Mouse (Mus musculus): Measurements from ENCODE around the gene Dnmt1. TPM values are rescaled to one million over a fixed set of nuclear protein-coding genes. Genes with fewer than 3 reads are reported as not detected.

Dnmt1 gene
- polyA plus RNA-seq, 1 experiment from 2014 or later: 17.9 TPM

DNA sequence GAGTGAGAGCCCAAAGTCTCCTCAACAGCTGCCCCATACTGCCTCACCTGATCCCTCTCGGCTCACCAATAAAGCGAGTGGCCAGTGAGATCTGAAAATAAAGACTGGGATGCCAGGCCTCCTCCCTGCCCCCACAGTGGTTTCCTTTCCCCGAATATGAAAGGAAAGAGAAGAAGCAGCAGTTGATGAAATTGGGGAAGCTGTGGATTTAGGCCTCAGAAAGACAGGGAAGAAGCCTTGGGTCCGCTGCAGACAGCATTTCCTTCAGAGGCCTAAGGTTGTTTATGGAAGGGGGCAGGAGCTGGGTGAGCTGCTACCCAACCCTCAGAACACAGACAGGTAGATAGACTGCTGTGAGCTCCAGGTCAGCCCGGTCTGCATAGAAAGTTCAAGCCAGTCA lies 7.1 kb upstream of the Dnmt1 start:
- Histone ChIP-seq H3K27ac (replicated peaks) (no peak overlapping the region), H3K9ac (ENCODE audit: low read length) (no peak overlapping the region), H3K36me3 (ENCODE audit: control insufficient read depth, insufficient read depth, low read length) (peaks cover 20% of the 10 kb centered on the region; the same call in 1 of the 2 replicates), H3K4me3 (ENCODE audit: low read depth, low read length) (no peak overlapping the region), H3K4me2 (replicated peaks; ENCODE audit: low read depth) (no peak overlapping the region), H3K27me3 (ENCODE audit: control insufficient read depth, insufficient read depth, low read length) (no peaks in the 10 kb centered on the region), H3K9me3 (ENCODE audit: control insufficient read depth, low read length) (no peaks in the 10 kb centered on the region), H3K4me1 (replicated peaks; ENCODE audit: control insufficient read depth, insufficient read depth) (no peaks in the 10 kb centered on the region)
- DNase-seq (ENCODE audit: low spot score) (no peak), ATAC-seq (ENCODE audit: low FRiP score, low TSS enrichment) (no peak)
- TF ChIP-seq CTCF (IDR thresholded peaks at IDR 0.05; ENCODE audit: low read depth): no peak
- WGBS: 77% methylated on average over 5 of the region's 5 CpGs

DNA sequence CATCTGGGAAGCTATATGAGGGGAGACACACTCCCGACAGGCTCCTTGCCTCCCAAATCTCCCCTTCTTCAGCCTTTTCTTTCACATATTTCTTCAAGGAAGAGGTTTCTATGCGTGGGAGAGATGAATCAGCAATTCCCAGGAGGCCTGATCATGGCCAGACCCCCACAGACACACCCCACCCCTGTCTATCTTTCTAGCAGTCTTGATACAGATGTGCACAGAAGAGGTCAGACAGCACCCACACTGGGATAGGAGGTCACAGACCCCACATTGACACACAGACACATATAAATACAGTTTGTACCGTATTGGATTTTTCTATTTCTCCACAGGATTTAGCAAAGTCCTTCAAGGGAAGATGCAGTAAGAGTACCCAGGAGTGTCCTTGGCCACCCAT lies 6.3 kb upstream of the Dnmt1 start:
- Histone ChIP-seq H3K9ac (ENCODE audit: low read length) (no peak overlapping the region), H3K4me1 (replicated peaks; ENCODE audit: control insufficient read depth, insufficient read depth) (no peaks in the 10 kb centered on the region), H3K9me3 (ENCODE audit: control insufficient read depth, low read length) (no peaks in the 10 kb centered on the region), H3K4me2 (replicated peaks; ENCODE audit: low read depth) (no peak overlapping the region), H3K4me3 (ENCODE audit: low read depth, low read length) (no peak overlapping the region), H3K36me3 (ENCODE audit: control insufficient read depth, insufficient read depth, low read length) (peaks cover 20% of the 10 kb centered on the region; the same call in 1 of the 2 replicates), H3K27me3 (ENCODE audit: control insufficient read depth, insufficient read depth, low read length) (no peaks in the 10 kb centered on the region), H3K27ac (replicated peaks) (no peak overlapping the region)
- DNase-seq (ENCODE audit: low spot score) (no peak), ATAC-seq (ENCODE audit: low FRiP score, low TSS enrichment) (no peak)
- TF ChIP-seq EP300 (optimal IDR thresholded peaks at IDR 0.05) (no peak), CTCF (IDR thresholded peaks at IDR 0.05; ENCODE audit: low read depth) (no peak)
- WGBS: 78% methylated on average over 3 of the region's 3 CpGs

DNA sequence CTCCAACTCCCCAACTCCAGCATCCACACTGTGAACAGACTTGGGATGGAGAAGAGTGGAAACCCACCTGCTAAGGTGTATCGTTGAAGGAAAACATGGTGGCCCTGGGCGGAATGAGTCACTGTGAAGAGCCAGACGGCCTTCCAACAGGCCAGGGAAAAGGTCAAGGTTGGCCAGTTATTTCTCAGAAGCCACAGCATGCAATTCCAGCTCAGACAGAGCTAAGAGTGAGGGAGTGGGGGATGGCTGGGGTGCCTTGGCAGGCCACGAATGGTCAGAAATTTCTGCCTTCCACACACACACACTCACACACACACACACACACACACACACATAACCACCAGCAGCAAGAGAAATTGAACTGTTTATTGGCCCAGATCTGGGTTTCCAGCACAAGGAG lies 5.9 kb upstream of the Dnmt1 start:
- DNase-seq (ENCODE audit: low spot score): no peak
- H3K4me3 ChIP-seq (ENCODE audit: low read depth, low read length): no peak overlapping the region
- H3K36me3 ChIP-seq (ENCODE audit: control insufficient read depth, insufficient read depth, low read length): peaks cover 20% of the 10 kb centered on the region; the same call in 1 of the 2 replicates
- no peaks in the 10 kb centered on the region for H3K4me1 ChIP-seq (replicated peaks; ENCODE audit: control insufficient read depth, insufficient read depth)
- no peak for ATAC-seq (ENCODE audit: low FRiP score, low TSS enrichment)
- H3K9ac ChIP-seq (ENCODE audit: low read length): no peak overlapping the region
- no peak overlapping the region for H3K4me2 ChIP-seq (replicated peaks; ENCODE audit: low read depth)
- no peaks in the 10 kb centered on the region for H3K9me3 ChIP-seq (ENCODE audit: control insufficient read depth, low read length)
- H3K27me3 ChIP-seq (ENCODE audit: control insufficient read depth, insufficient read depth, low read length): no peaks in the 10 kb centered on the region
- H3K27ac ChIP-seq (replicated peaks): no peak overlapping the region
- 82% methylated on average over 4 of the region's 4 CpGs for WGBS
- TF ChIP-seq EP300 (optimal IDR thresholded peaks at IDR 0.05) (no peak), CTCF (IDR thresholded peaks at IDR 0.05; ENCODE audit: low read depth) (no peak)

GRCm38 (mm10) chr9:20961557-20961956 lies 1.9 kb upstream of the Dnmt1 start:
- Histone ChIP-seq H3K27me3 (ENCODE audit: control insufficient read depth, insufficient read depth, low read length) (no peaks in the 10 kb centered on the region), H3K36me3 (ENCODE audit: control insufficient read depth, insufficient read depth, low read length) (peaks cover 5% of the 10 kb centered on the region; the same call in 1 of the 2 replicates), H3K27ac (replicated peaks) (no peak overlapping the region), H3K4me2 (replicated peaks; ENCODE audit: low read depth) (no peak overlapping the region), H3K9ac (ENCODE audit: low read length) (no peak overlapping the region), H3K4me1 (replicated peaks; ENCODE audit: control insufficient read depth, insufficient read depth) (no peaks in the 10 kb centered on the region), H3K4me3 (ENCODE audit: low read depth, low read length) (no peak overlapping the region), H3K9me3 (ENCODE audit: control insufficient read depth, low read length) (no peaks in the 10 kb centered on the region)
- WGBS: 59% methylated on average over 9 of the region's 9 CpGs
- DNase-seq (ENCODE audit: low spot score) (no peak), ATAC-seq (ENCODE audit: low FRiP score, low TSS enrichment) (no peak)
- no peak for TF ChIP-seq EP300 (optimal IDR thresholded peaks at IDR 0.05)
- no peak for TF ChIP-seq CTCF (IDR thresholded peaks at IDR 0.05; ENCODE audit: low read depth)

DNA sequence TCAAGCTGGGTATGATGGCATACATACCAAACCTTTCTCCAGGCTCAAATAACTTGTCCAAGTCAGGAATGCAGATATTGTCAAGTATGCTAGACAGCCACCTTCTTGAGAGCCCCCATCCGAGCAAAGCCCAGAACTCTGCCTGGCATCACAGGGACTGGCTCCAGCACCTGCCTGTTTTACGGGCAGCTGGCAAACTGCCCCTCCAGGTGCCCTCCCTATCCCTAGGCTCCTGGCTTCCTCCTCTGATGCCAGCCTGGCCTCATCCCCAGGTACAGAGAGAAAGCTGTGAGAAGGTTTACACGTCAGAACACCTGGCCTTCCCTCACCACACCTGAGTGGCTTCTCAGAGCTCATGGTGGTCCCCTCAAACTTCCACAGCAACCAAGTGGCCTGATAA lies 2.7 kb downstream of the Dnmt1 start:
- no peak overlapping the region for H3K4me3 ChIP-seq (ENCODE audit: low read depth, low read length)
- no peak overlapping the region for H3K4me2 ChIP-seq (replicated peaks; ENCODE audit: low read depth)
- DNase-seq (ENCODE audit: low spot score) (no peak), ATAC-seq (ENCODE audit: low FRiP score, low TSS enrichment) (no peak)
- no peaks in the 10 kb centered on the region for H3K4me1 ChIP-seq (replicated peaks; ENCODE audit: control insufficient read depth, insufficient read depth)
- H3K9me3 ChIP-seq (ENCODE audit: control insufficient read depth, low read length): no peaks in the 10 kb centered on the region
- no peak for TF ChIP-seq EP300 (optimal IDR thresholded peaks at IDR 0.05)
- no peaks in the 10 kb centered on the region for H3K27me3 ChIP-seq (ENCODE audit: control insufficient read depth, insufficient read depth, low read length)
- no peak overlapping the region for H3K27ac ChIP-seq (replicated peaks)
- no peaks in the 10 kb centered on the region for H3K36me3 ChIP-seq (ENCODE audit: control insufficient read depth, insufficient read depth, low read length)
- no peak overlapping the region for H3K9ac ChIP-seq (ENCODE audit: low read length)
- 75% methylated on average over 3 of the region's 3 CpGs for WGBS

DNA sequence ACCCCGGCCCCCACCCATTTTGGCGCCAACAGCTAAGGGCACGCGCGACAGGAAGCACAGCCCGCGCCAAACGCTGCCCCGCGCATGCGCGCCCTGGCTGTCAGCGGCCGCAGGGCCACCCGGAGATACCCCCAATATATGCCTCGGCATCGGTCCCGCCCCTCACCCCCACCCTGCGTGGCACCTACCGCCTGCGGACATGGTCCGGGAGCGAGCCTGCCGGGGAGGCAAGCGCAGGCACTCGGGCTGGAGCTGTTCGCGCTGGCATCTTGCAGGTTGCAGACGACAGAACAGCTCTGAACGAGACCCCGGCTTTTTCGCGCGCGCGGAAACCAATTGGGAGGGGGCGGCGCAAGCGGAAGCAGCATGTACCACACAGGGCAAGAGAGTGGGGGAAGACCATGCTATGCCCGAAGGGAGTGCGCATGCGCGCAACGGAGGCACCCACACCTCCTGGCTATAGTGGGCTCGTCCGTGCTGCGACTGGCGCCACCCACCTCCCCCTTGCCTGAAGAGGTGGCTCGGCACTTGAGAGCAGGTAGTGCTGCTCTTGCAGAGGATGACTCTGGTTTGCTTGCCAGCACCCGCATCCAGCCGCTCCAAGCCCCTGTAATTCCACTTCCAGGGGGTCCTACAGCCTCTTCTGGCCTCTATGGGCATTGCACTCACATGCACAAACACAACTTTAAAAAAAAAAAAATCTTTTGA lies 7.0 kb downstream of the Dnmt1 start:
- Histone ChIP-seq H3K4me1 (replicated peaks; ENCODE audit: control insufficient read depth, insufficient read depth) (no peaks in the 10 kb centered on the region), H3K27ac (replicated peaks) (peak overlapping the region; percentile 83), H3K9me3 (ENCODE audit: control insufficient read depth, low read length) (no peaks in the 10 kb centered on the region), H3K9ac (ENCODE audit: low read length) (peak overlapping the region; percentile 80), H3K4me3 (ENCODE audit: low read depth, low read length) (peak overlapping the region; percentile 66), H3K36me3 (ENCODE audit: control insufficient read depth, insufficient read depth, low read length) (no peaks in the 10 kb centered on the region), H3K4me2 (replicated peaks; ENCODE audit: low read depth) (peak overlapping the region; percentile 90), H3K27me3 (ENCODE audit: control insufficient read depth, insufficient read depth, low read length) (no peaks in the 10 kb centered on the region)
- no peak for TF ChIP-seq EP300 (optimal IDR thresholded peaks at IDR 0.05)
- TF ChIP-seq CTCF (IDR thresholded peaks at IDR 0.05; ENCODE audit: low read depth): peak; percentile 53
- DNase-seq (ENCODE audit: low spot score) (peak; percentile 96), ATAC-seq (ENCODE audit: low FRiP score, low TSS enrichment) (peak; percentile 95)
- WGBS: under 1% methylated on average over 50 of the region's 51 CpGs
